Mouse (Mus musculus): ENCODE data around the gene Samd4b.

Gene Samd4b

GRCm38 (mm10) chr7:28587644-28588043 is 10.3 kb downstream of the Samd4b start:
- no peak for DNase-seq (ENCODE audit: low spot score)

DNA sequence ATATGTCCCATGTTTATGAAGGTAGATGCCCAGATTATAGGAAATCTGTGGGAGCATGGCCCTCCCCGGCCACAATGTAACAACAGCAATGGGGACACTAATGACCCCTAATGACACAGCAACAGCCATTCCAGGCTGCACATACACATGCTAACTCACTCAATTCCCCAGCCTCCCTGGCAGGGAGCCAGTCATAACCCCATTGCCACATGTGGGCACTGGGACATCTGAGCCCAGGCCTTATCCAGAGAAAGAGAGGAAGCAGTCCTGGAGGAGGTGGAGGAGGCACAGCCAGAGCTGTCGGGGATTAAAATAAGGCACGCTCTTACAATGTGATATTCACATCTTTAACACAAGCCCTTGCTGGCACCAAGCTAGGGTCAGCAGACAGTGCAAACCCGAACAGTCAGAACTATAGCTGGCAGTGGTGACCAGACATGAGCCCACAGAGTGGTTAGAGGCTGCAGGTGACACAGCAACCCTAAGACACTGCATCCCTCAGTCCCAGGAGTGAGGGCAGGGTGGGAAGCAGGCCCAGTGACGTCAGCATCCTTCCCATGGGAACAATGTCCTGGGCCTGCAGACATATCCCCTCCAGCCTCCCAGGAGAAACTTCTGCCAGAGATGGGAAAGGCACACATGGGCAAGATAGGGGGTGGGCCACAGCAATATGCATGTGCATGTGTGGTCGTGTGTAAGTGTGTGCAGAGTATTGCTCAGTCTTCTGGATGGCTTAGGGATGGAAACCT is 11.1 kb downstream of the Samd4b start:
- DNase-seq (ENCODE audit: low spot score) = no peak

GRCm38 (mm10) chr7:28585001-28585400 is 12.9 kb downstream of the Samd4b start:
- DNase-seq (ENCODE audit: low spot score) = no peak

GRCm38 (mm10) chr7:28584468-28584867 is 13.5 kb downstream of the Samd4b start:
- DNase-seq (ENCODE audit: low spot score) = no peak

DNA sequence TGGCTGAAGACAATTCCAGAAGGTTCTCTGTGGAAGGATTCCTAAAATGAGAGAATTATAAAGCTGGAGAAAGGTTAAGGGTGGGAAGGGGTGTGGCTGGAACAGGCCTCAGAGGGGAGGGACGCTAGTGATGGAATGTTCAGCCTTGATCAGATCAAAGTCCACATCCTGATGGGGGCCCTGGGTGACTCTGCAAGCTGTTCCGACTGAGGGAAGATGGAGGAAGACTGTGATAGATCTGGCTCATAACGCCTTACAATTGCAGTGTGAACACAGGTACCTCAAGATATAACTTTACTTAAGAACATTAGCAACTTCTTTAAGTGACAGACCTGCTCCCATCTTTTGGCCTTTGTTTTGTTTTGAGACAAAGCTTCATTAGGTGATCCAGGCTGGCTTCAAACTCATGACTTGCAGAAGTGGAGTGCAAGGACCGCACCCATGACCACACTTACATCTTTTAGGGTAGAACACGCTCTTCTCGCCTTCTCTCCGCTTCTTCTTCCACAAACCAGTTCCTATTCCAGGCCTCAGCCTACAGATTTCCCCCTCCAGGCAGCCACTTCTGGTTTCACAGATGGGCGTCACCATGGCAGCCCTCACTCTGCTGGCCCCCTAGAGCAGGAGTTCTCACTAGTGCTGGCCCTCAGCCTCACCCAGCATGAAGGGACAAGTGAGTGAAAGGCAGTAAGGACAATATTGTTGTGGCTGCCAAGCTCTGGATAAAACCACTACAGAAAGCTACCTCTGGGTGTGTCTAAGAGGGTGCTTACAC is 14.2 kb downstream of the Samd4b start:
- no peak for DNase-seq (ENCODE audit: low spot score)

GRCm38 (mm10) chr7:28582841-28583240 is 15.1 kb downstream of the Samd4b start:
- DNase-seq (ENCODE audit: low spot score) = no peak

DNA sequence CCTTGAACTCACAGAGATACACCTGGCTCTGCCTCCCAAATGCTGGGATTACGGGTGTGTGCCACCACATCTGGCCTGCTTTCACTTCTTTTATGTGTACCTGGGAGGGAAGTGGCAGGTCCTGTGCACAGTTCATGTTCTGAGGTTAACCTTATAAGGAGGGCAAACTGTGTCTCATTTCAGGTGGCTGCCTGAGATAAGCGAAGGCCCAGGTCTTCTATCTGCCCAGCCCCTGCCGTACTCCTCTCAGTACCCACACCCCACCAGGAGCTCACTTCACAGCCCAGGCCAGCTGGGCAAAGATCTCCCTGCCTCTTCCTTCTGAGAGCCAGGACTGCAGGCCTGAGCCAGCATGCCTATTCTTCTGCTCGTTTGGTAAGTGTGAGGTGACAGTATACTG is 16.2 kb downstream of the Samd4b start:
- no peak for DNase-seq (ENCODE audit: low spot score)

DNA sequence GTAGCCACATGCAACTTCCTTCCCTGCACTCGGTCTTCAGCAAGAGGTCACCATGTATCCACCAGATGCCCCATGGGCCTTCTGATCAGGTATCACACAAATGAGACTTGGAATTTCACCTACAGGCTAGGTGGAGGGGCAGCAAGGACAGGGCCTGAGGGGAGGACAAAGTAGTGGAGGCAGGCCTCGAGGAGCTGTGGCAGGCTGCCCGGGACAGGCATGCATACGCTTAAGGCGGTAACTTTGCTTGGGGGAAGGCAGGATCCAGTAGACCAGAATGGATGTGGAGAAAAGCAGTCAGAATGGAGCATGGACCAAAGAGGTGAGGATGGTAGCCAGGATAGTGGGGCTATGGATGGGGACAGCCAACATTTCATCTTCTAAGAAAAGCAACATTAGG is 18.1 kb downstream of the Samd4b start:
- no peak for DNase-seq (ENCODE audit: low spot score)

DNA sequence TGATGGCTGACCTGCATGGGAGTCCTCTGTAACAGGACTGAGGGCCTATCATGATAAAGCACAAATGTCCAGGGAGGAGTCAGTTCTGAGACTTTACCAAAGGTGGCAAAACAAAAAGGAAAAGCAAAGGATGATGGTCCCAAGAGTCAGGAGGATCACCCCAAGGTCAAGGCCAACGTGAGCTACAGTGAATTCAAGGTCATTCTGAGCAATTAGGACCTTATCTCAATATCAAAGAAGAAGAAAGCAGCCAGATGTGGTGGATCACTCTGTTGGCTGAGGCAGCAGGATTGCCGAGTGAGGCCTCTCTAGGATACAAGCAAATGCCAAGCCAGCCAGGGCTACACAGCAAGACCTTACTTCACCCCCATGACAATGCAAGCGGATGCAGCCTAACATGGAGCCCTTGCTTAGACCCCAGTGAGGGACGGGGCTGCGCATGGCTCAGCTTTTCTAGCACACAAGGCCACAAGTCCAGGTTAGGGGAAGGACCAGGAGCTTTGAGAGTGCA is 19.3 kb downstream of the Samd4b start:
- no peak for DNase-seq (ENCODE audit: low spot score)

DNA sequence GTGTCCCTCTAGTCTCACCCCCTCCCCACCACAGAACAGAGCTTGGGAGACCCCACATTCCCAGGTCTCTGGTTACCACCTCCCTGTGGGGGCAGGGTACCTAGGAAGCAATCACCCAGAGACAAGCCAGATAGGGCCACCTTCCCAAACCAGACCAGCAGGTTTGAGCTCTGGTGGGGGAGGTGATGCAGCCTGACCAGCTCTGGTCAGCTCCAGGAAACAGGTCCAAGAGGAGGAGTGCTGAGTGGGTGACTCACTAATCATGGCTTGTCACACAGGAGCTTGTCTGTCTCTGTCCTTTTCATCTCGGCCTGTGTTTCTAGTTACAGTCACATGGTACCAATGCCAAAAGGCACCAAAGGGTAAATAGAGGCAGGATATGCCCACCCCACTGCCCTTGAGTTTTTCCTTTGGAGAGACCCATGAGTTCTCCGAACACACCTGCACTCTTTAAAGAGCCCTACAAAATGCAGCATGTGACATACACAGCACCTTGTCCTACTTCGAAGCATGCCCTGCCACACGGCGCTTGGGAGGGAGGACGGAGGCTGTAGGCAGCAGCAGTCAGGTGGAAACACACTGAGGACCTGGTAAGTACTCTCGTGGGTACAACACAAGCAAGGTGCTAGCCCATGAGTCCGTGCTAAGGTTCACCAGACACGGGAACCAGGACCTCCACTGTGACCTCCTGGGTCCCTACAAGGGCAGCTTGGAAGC is 20.0 kb downstream of the Samd4b start:
- DNase-seq (ENCODE audit: low spot score) = no peak

- DNase-seq (ENCODE audit: low spot score) = peak; percentile 78
These were observed 21.6 kb downstream of the Samd4b start for GRCm38 (mm10) chr7:28576271-28576914.

DNA sequence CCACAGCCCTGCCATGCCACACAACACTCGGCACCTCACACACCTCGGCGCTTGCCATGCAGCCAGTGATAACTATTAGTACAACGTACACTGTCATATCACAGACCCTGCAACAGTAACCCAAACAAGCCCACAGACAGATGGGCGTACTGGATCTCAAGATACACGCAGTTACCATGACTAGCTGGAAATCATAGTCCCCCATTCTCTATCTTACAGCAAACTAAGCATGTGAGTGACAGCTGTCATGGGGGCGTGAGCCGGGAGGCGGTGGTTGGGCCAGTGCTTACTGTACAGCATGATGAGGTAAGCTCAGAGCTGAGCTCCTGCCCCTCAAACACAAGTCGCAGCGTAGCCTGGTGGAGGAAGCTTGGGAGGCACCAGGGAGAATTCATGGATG is 22.3 kb downstream of the Samd4b start:
- DNase-seq (ENCODE audit: low spot score) = no peak

DNA sequence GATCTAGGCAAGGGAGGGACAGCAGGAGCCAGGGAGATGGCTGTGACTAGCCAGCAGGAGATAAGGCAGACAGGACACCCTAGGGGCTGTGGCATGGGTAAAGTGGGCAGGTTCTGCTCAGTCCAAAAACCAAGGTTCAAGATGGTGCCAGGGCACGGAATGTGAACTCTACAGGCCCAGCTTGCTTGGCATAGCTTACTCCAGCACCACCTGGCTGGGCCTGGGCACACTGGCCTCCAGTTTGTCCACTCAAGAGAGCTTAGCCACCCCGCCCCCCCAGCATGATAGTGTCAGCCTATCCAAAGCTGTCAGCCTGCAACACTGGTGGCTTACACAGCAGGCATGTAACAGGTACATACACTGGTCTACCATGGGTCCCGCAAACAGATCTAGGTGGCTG is 24.7 kb downstream of the Samd4b start:
- DNase-seq (ENCODE audit: low spot score) = no peak

DNA sequence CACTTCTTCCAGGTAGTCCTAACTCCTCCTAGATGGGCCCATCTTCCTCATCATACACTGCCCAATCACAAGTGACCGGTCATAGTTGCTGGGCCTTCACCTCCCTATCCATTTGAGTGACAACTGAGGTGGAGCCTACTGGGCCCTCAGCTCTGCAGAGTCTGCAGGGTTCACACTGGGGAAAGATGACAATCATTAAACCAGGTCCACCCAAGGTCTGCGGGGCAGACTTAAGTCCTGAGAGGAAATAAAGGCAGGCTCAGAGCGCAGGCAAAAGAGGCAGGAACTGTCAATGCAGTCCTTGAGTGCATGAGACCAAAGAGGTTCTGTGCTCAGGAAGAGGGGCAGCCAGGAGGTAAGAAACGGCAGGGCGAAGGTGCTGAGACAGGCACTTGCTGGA is 25.3 kb downstream of the Samd4b start:
- no peak for DNase-seq (ENCODE audit: low spot score)

GRCm38 (mm10) chr7:28570982-28571682 is 26.8 kb downstream of the Samd4b start:
- DNase-seq (ENCODE audit: low spot score) = no peak

- peak; percentile 66 for DNase-seq (ENCODE audit: low spot score)
These were observed 27.5 kb downstream of the Samd4b start for GRCm38 (mm10) chr7:28570291-28570981.

GRCm38 (mm10) chr7:28568253-28568652 is 29.7 kb downstream of the Samd4b start:
- peak; percentile 73 for DNase-seq (ENCODE audit: low spot score)

GRCm38 (mm10) chr7:28567539-28567938 is 30.4 kb downstream of the Samd4b start:
- DNase-seq (ENCODE audit: low spot score) = no peak

DNA sequence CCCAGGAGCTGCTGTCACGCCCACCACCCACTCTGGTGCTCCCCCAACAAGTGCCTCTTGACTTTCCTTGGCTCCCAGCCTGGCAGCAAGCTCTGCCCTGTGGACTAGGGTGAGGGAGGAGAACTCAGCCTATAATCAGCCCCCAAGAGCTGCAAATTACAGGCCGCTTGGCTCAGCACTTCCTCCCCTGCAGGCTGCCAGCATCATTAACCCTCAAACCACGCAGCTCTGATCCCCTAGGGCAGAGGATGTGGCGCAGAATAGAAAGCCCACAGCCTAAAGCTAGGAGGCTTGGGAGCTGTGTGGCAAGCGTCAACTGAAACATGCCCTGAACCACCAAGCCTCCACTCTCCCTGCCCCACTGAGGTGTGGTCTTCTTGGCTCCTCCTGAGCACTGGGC is 32.5 kb downstream of the Samd4b start:
- DNase-seq (ENCODE audit: low spot score) = no peak

- DNase-seq (ENCODE audit: low spot score) = no peak
These were observed 35.0 kb downstream of the Samd4b start for GRCm38 (mm10) chr7:28562951-28563350.

GRCm38 (mm10) chr7:28562371-28562770 is 35.6 kb downstream of the Samd4b start:
- no peak for DNase-seq (ENCODE audit: low spot score)
